Comparison of ENCODE assay signal across 16 mouse cellular contexts in genomic region chr4:147345061-147345554, GRCm38 (mm10). TPM values are rescaled to one million over a fixed set of nuclear protein-coding genes. Genes with fewer than 3 reads are reported as not detected.
DNase-seq lines count a peak whose midpoint lies in the region; ATAC-seq and TF ChIP-seq lines count a peak whose summit lies in the region.
"Not testable (repeated sequence)": the region's sequence is repeated elsewhere in the genome, so short reads cannot be mapped to it uniquely, and the experiment has no call there.
"Had no signal": no experiment of that assay in that cellular context is flagged by ENCODE, and none has a peak within 500 bp of the region (broad histone marks: within the 10 kb centered on the region; RNA-seq: fewer than 3 reads in every experiment).

No protein-coding gene starts in this region.

- DNase-seq in forebrain, embryonic 11.5 days (ENCODE audit: low spot score), result peak; percentile 29
- peak; percentile 10 to 11 for DNase-seq in gastrocnemius, postnatal 4 days (ENCODE audit: low spot score in 2 of 2)
- DNase-seq in hindbrain, embryonic 11.5 days (ENCODE audit: low spot score), result not testable (repeated sequence)
- DNase-seq in kidney, adult 2 months, result peak; percentile 21
- DNase-seq in midbrain, embryonic 11.5 days (ENCODE audit: low spot score, missing footprints), result peak; percentile 19
- DNase-seq in testis, postnatal 10 days (ENCODE audit: low spot score), result peak; percentile 34
- DNase-seq in urinary bladder, postnatal 4 days (ENCODE audit: low spot score in 2 of 2), result peak; percentile 16 to 54

- H3K27ac ChIP-seq in forebrain, embryonic 11.5 days (ENCODE audit: low read depth, low read length); hindbrain, embryonic 11.5 days (ENCODE audit: low read depth, low read length); kidney, adult 2 months (ENCODE audit: insufficient read depth, low read depth, low read length); midbrain, embryonic 11.5 days (ENCODE audit: low read depth, low read length): not testable (repeated sequence)

- not testable (repeated sequence) for H3K4me3 ChIP-seq in forebrain, embryonic 11.5 days (ENCODE audit: low read depth, low read length); hindbrain, embryonic 11.5 days (ENCODE audit: low read depth, low read length); kidney, adult 2 months (ENCODE audit: insufficient read depth, low read depth, low read length); midbrain, embryonic 11.5 days (ENCODE audit: low read depth, low read length)

- TF ChIP-seq POLR2A in kidney, adult 2 months (IDR thresholded peaks at IDR 0.05; ENCODE audit: low read depth, low read length), result not testable (repeated sequence)

- not testable (repeated sequence) for H3K4me1 ChIP-seq in forebrain, embryonic 11.5 days (replicated peaks; ENCODE audit: control insufficient read depth, insufficient read depth, low read length); hindbrain, embryonic 11.5 days (replicated peaks; ENCODE audit: control insufficient read depth, insufficient read depth, low read length); kidney, adult 2 months (ENCODE audit: control insufficient read depth, insufficient read depth, low read length); midbrain, embryonic 11.5 days (ENCODE audit: control insufficient read depth, insufficient read depth, low read length)

- not testable (repeated sequence) for H3K36me3 ChIP-seq in forebrain, embryonic 11.5 days (ENCODE audit: control insufficient read depth, insufficient read depth, low read length); hindbrain, embryonic 11.5 days (ENCODE audit: control insufficient read depth, insufficient read depth, low read length); kidney, adult 2 months (ENCODE audit: control insufficient read depth, insufficient read depth, low read length); midbrain, embryonic 11.5 days (ENCODE audit: control insufficient read depth, insufficient read depth, low read length)

- not testable (repeated sequence) for H3K9ac ChIP-seq in forebrain, embryonic 11.5 days (ENCODE audit: low read length); hindbrain, embryonic 11.5 days (ENCODE audit: low read depth, low read length); midbrain, embryonic 11.5 days (ENCODE audit: low read length)

- not testable (repeated sequence) for ATAC-seq in forebrain, embryonic 11.5 days (replicated peaks; ENCODE audit: low FRiP score); midbrain, embryonic 11.5 days (ENCODE audit: low FRiP score)
- 0 out of 2 replicates have a peak, but pooled peaks have one; percentile 48 for ATAC-seq in hindbrain, embryonic 11.5 days (ENCODE audit: low FRiP score)

- H3K9me3 ChIP-seq in forebrain, embryonic 11.5 days (ENCODE audit: control insufficient read depth, low read length), result peaks cover 42% of the 10 kb centered on the region
- peaks cover 37% of the 10 kb centered on the region for H3K9me3 ChIP-seq in hindbrain, embryonic 11.5 days (ENCODE audit: control insufficient read depth, low read length)
- H3K9me3 ChIP-seq in midbrain, embryonic 11.5 days (ENCODE audit: control insufficient read depth, low read length), result peaks cover 28% of the 10 kb centered on the region

- not testable (repeated sequence) for TF ChIP-seq CTCF in kidney, adult 2 months (conservative IDR thresholded peaks at IDR 0.05; ENCODE audit: insufficient read depth, insufficient read length, low read depth, low read length)

- not testable (repeated sequence) for H3K4me2 ChIP-seq in forebrain, embryonic 11.5 days (ENCODE audit: low read depth, low read length, severe bottlenecking); hindbrain, embryonic 11.5 days (replicated peaks; ENCODE audit: low read depth, low read length); midbrain, embryonic 11.5 days

- H3K27me3 ChIP-seq in forebrain, embryonic 11.5 days (ENCODE audit: control insufficient read depth, insufficient read depth, low read length); hindbrain, embryonic 11.5 days (ENCODE audit: control insufficient read depth, insufficient read depth, low read length); kidney, adult 2 months (replicated peaks; ENCODE audit: control insufficient read depth, insufficient read depth, low read length); midbrain, embryonic 11.5 days (ENCODE audit: control insufficient read depth, insufficient read depth, low read length): not testable (repeated sequence)

- WGBS in forebrain, embryonic 11.5 days, result 86% methylated on average over 2 of the region's 2 CpGs
- WGBS in hindbrain, embryonic 11.5 days, result 87% methylated on average over 2 of the region's 2 CpGs
- WGBS in kidney, adult 2 months, result 87% methylated on average over 2 of the region's 2 CpGs
- WGBS in midbrain, embryonic 11.5 days, result 88% methylated on average over 2 of the region's 2 CpGs

RNA-seq across cellular contexts. Expression of gene Zfp978, which starts 16.0 kb away (rescaled TPM):
- 0.20 TPM in 1 of 2 replicates, not detected in the other for polyA plus RNA-seq in forebrain, embryonic 11.5 days (2014; fragmentation: Nextera tagmentation; extraction: Ambion mirVana)
- not detected for total RNA-seq in gastrocnemius, postnatal 4 days (2021)
- 0.22 TPM in 1 of 2 replicates, not detected in the other for polyA plus RNA-seq in hindbrain, embryonic 11.5 days (2014; fragmentation: Nextera tagmentation; extraction: Ambion mirVana)
- not detected in 2 replicates for polyA plus RNA-seq in kidney, adult 2 months (2012; rRNA removed)
- 0.23 and 0.29 TPM in 2 replicates for polyA plus RNA-seq in midbrain, embryonic 11.5 days (2014; fragmentation: Nextera tagmentation; extraction: Ambion mirVana)
- total RNA-seq: adrenal gland, postnatal 25 days had no signal
- polyA plus RNA-seq: adrenal gland, adult 2 months; brain, embryonic 14.5 days; embryonic facial prominence, embryonic 12.5 days; embryonic facial prominence, embryonic 14.5 days; forebrain, embryonic 12.5 days; forebrain, embryonic 14.5 days; forebrain, embryonic 16.5 days had no signal

RNA-seq across cellular contexts. Expression of gene Zfp988, which starts 39.6 kb away (rescaled TPM):
- polyA plus RNA-seq in forebrain, embryonic 11.5 days (2014; fragmentation: Nextera tagmentation; extraction: Ambion mirVana), result 0.31 TPM in 1 of 2 replicates, not detected in the other
- not detected for total RNA-seq in gastrocnemius, postnatal 4 days (2021)
- polyA plus RNA-seq in hindbrain, embryonic 11.5 days (2014; fragmentation: Nextera tagmentation; extraction: Ambion mirVana), result not detected in 2 replicates
- polyA plus RNA-seq in kidney, adult 2 months (2012; rRNA removed), result not detected in 2 replicates
- 0.10 TPM in 1 of 2 replicates, not detected in the other for polyA plus RNA-seq in midbrain, embryonic 11.5 days (2014; fragmentation: Nextera tagmentation; extraction: Ambion mirVana)
- total RNA-seq: common myeloid progenitor, adult 5-6 weeks had no signal
- polyA plus RNA-seq: adrenal gland, adult 2 months; embryonic facial prominence, embryonic 14.5 days; forebrain, embryonic 14.5 days; forebrain, embryonic 16.5 days had no signal
